ENCODE assay signal across 7 mouse cellular contexts in genomic region chr1:86371997-86372396, GRCm38 (mm10). TPM values are rescaled to one million over a fixed set of nuclear protein-coding genes. Genes with fewer than 3 reads are reported as not detected.
A peak's percentile ranks its signal among the peaks of the same experiment; 100 is the strongest.
DNase-seq lines count a peak whose midpoint lies in the region; ATAC-seq and TF ChIP-seq lines count a peak whose summit lies in the region.

No protein-coding gene starts in this region.

- TF ChIP-seq CTCF in gastrocnemius, adult 2 months (IDR thresholded peaks at IDR 0.05): peak; percentile 95

- no peak overlapping the region for H3K4me3 ChIP-seq in gastrocnemius, adult 2 months
- no peak overlapping the region for H3K4me3 ChIP-seq in kidney, embryonic 14.5 days (ENCODE audit: low read length)

- H3K27ac ChIP-seq in gastrocnemius, adult 2 months: no peak overlapping the region
- no peak overlapping the region for H3K27ac ChIP-seq in kidney, embryonic 14.5 days (ENCODE audit: low read depth, low read length)

- peak; percentile 50 for DNase-seq in urinary bladder, postnatal 14 days (ENCODE audit: low spot score)
- DNase-seq in urinary bladder, adult 2 months (ENCODE audit: low spot score): no peak
- DNase-seq in adipocyte (ENCODE audit: low spot score): peak; percentile 72
- DNase-seq in gastrocnemius, adult 2 months: peak; percentile 77
- peak; percentile 71 to 73 for DNase-seq in lung, postnatal 4 days
- peak; percentile 42 for DNase-seq in spleen, postnatal 36 days (ENCODE audit: low spot score in 2 of 2)

- no peaks in the 10 kb centered on the region for H3K4me1 ChIP-seq in kidney, embryonic 14.5 days (ENCODE audit: control insufficient read depth, insufficient read depth, low read length)

- no peaks in the 10 kb centered on the region for H3K36me3 ChIP-seq in kidney, embryonic 14.5 days (ENCODE audit: control insufficient read depth, insufficient read depth, low read length)

- no peaks in the 10 kb centered on the region for H3K9me3 ChIP-seq in kidney, embryonic 14.5 days (ENCODE audit: control insufficient read depth, low read length)

- intact Hi-C loops in gastrocnemius, adult 2 months (cut with DNase I): loop anchor here (2.0 to 5.0 kb wide), 2 partner anchors 40 to 59 kb away; no protein-coding TSS in a partner anchor

- peak; percentile 60; the same call in 1 of the 2 replicates for ATAC-seq in kidney, embryonic 14.5 days (ENCODE audit: low FRiP score, low TSS enrichment)

- no peaks in the 10 kb centered on the region for H3K27me3 ChIP-seq in kidney, embryonic 14.5 days (ENCODE audit: control insufficient read depth, insufficient read depth, low read length)

- no peak overlapping the region for H3K9ac ChIP-seq in kidney, embryonic 14.5 days (ENCODE audit: low read depth, low read length)

- 40% methylated on average over 10 of the region's 10 CpGs for WGBS in kidney, embryonic 14.5 days

- H3K4me2 ChIP-seq in kidney, embryonic 14.5 days (replicated peaks; ENCODE audit: low read depth, low read length): no peak overlapping the region

RNA-seq across cellular contexts. Expression of gene Ncl, which starts 12.8 kb away (rescaled TPM):
- polyA plus RNA-seq in urinary bladder, adult 2 months (2012; rRNA removed): 64.7 and 132 TPM in 2 replicates
- 100 to 1,000 TPM; 102 to 105 TPM for total RNA-seq in gastrocnemius, adult 2 months (2021)
- polyA plus RNA-seq in kidney, embryonic 14.5 days (2014; fragmentation: Nextera tagmentation; extraction: Ambion mirVana): 491 and 510 TPM in 2 replicates

RNA-seq across cellular contexts. Expression of gene Nmur1, which starts 54.0 kb away (rescaled TPM):
- 0.21 and 0.43 TPM in 2 replicates for polyA plus RNA-seq in urinary bladder, adult 2 months (2012; rRNA removed)
- not detected for total RNA-seq in gastrocnemius, adult 2 months (2021)
- polyA plus RNA-seq in kidney, embryonic 14.5 days (2014; fragmentation: Nextera tagmentation; extraction: Ambion mirVana): not detected in 2 replicates

RNA-seq across cellular contexts. Expression of gene Tex44, which starts 54.1 kb away (rescaled TPM):
- polyA plus RNA-seq in urinary bladder, adult 2 months (2012; rRNA removed): not detected in 2 replicates
- not detected for total RNA-seq in gastrocnemius, adult 2 months (2021)
- polyA plus RNA-seq in kidney, embryonic 14.5 days (2014; fragmentation: Nextera tagmentation; extraction: Ambion mirVana): not detected in 2 replicates
